Mouse (Mus musculus) right cerebral cortex, postnatal 10 days (tissue): ENCODE data around the gene Tmem115.

Source experiments
- DNase-seq, 2 experiments: peaks; one replicate each; pipeline ENCODE4 v3.0.0; 2021; ENCODE audit warnings: low spot score in 2 of 2

The Tmem115 gene

GRCm38 (mm10) chr9:107533791-107534407 lies at the start of gene Tmem115:
Gene Tmem115, plus strand, starts transcription at chr9:107533945.
- DNase-seq = peak; percentile 96 to 98

- DNase-seq = peak; percentile 74 to 79
Observed at GRCm38 (mm10) chr9:107484302-107484701, 49.4 kb upstream of the Tmem115 start.

- DNase-seq = no peak
Observed at GRCm38 (mm10) chr9:107484766-107485165, 49.0 kb upstream of the Tmem115 start.

GRCm38 (mm10) chr9:107486086-107486485 lies 47.7 kb upstream of the Tmem115 start:
- no peak for DNase-seq

GRCm38 (mm10) chr9:107486507-107487225 lies 47.1 kb upstream of the Tmem115 start:
- no peak for DNase-seq

- DNase-seq = no peak
Observed at GRCm38 (mm10) chr9:107490146-107490545, 43.6 kb upstream of the Tmem115 start.

- no peak for DNase-seq
Observed at GRCm38 (mm10) chr9:107490625-107491024, 43.1 kb upstream of the Tmem115 start.

- DNase-seq = no peak
Observed at GRCm38 (mm10) chr9:107493511-107493910, 40.2 kb upstream of the Tmem115 start.

- DNase-seq = no peak
Observed at GRCm38 (mm10) chr9:107494238-107494637, 39.5 kb upstream of the Tmem115 start.

- DNase-seq = no peak
Observed at GRCm38 (mm10) chr9:107496359-107496758, 37.4 kb upstream of the Tmem115 start.

- no peak for DNase-seq
Observed at GRCm38 (mm10) chr9:107500708-107501286, 32.9 kb upstream of the Tmem115 start.

GRCm38 (mm10) chr9:107502131-107502846 lies 31.5 kb upstream of the Tmem115 start:
- no peak for DNase-seq

- no peak for DNase-seq
Observed at GRCm38 (mm10) chr9:107504662-107505537, 28.8 kb upstream of the Tmem115 start.

GRCm38 (mm10) chr9:107508266-107508665 lies 25.5 kb upstream of the Tmem115 start:
- DNase-seq = peak; percentile 82 to 85

GRCm38 (mm10) chr9:107510384-107511100 lies 23.2 kb upstream of the Tmem115 start:
- no peak for DNase-seq

GRCm38 (mm10) chr9:107511436-107511835 lies 22.3 kb upstream of the Tmem115 start:
- DNase-seq = peak in 1 of 2 experiments; percentile 29

GRCm38 (mm10) chr9:107512326-107512725 lies 21.4 kb upstream of the Tmem115 start:
- no peak for DNase-seq

- peak; percentile 89 to 93 for DNase-seq
Observed at GRCm38 (mm10) chr9:107514303-107514955, 19.3 kb upstream of the Tmem115 start.

GRCm38 (mm10) chr9:107520331-107520730 lies 13.4 kb upstream of the Tmem115 start:
- no peak for DNase-seq

- no peak for DNase-seq
Observed at GRCm38 (mm10) chr9:107521190-107521589, 12.6 kb upstream of the Tmem115 start.
